Mouse (Mus musculus): ENCODE results near the gene Slc4a1.
A peak's percentile ranks its signal among the peaks of the same experiment; 100 is the strongest.
"Not testable (repeated sequence)": the region's sequence is repeated elsewhere in the genome, so short reads cannot be mapped to it uniquely, and the experiment has no call there.

Gene Slc4a1

GRCm38 (mm10) chr11:102366103-102366502 lies at the start of gene Slc4a1:
Gene Slc4a1 (minus strand): TSS chr11:102366203.
- DNase-seq (ENCODE audit: low spot score), result not testable (repeated sequence)

DNA sequence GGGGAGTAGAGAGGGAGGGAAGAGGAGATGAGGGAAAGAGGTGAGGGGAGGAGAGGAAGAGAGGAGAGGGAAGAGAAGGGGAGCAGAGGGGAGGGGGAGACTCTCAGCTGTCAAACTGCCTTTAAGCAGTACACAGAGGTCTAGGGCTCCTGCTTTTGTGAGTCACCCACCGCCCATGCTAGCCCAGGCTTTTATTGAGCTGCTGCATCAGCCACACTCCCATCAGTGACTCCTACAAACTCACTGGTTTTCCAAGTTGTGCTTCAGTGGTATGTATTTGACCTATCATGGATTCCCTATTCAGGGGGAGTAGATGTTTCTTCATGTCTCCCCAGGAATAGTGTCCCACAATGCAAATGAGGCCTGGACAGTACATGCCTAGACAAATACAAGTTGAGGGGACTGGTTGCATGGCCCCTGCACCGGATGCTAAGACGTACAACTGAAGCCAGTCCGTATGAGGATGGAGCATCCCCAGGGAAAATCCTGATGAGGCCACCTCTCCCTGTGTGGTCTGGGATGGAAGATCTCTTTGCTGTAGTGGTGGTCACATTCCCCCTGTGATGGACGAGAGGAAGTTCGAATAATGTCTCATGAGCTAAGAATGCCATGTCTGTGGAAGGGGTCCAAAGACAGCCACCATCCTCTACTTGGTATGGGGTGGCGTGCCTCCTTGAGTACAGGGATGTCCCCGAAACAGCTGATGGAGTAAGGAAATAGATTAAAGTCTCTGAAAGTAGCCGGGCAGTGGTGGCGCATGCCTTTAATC lies 49.2 kb upstream of the Slc4a1 start:
- no peak for DNase-seq (ENCODE audit: low spot score)

DNA sequence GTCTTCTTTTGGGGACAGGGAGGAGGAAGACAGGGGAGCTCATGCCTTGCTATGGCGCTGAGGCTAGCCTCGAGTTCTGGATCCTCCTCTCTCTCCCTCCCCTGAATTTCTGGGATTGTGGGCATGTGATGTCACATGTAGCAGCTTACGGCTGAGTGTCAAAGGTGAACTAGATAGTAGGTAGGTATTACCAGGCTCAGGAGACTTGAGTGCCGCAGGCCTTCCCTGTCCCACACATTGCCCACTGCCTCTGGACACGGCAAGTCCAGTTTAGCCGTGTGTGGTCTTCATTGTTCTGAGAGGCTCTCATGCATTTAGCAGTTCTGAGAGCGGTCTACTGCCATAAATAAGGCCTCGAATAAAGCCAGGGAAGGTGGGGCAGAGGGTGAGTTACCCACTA lies 47.1 kb upstream of the Slc4a1 start:
- DNase-seq (ENCODE audit: low spot score), result no peak

GRCm38 (mm10) chr11:102411704-102412103 lies 45.7 kb upstream of the Slc4a1 start:
- DNase-seq (ENCODE audit: low spot score), result peak; percentile 96

- DNase-seq (ENCODE audit: low spot score), result no peak
These were observed 45.1 kb upstream of the Slc4a1 start for GRCm38 (mm10) chr11:102411061-102411460.

DNA sequence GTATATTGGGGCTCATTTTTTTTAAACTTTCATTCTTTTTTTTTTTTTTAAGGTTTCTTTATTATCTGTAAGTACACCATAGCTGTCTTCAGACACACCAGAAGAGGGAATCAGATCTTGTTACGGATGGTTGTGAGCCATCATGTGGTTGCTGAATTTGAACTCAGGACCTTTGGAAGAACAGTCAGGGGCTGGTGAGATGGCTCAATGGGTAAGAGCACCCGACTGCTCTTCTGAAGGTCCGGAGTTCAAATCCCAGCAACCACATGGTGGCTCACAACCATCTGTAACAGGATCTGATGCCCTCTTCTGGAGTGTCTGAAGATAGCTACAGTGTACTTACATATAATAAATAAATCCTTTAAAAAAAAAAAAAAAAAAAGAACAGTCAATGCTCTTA lies 44.3 kb upstream of the Slc4a1 start:
- DNase-seq (ENCODE audit: low spot score), result not testable (repeated sequence)

- no peak for DNase-seq (ENCODE audit: low spot score)
These were observed 43.9 kb upstream of the Slc4a1 start for GRCm38 (mm10) chr11:102409795-102410330.

- DNase-seq (ENCODE audit: low spot score), result no peak
These were observed 43.1 kb upstream of the Slc4a1 start for GRCm38 (mm10) chr11:102408888-102409794.

GRCm38 (mm10) chr11:102408344-102408876 lies 42.4 kb upstream of the Slc4a1 start:
- peak; percentile 98 for DNase-seq (ENCODE audit: low spot score)

- no peak for DNase-seq (ENCODE audit: low spot score)
These were observed 41.8 kb upstream of the Slc4a1 start, which contains the start of gene Slc25a39 for GRCm38 (mm10) chr11:102407834-102408215. Gene Slc25a39 (minus strand): TSS chr11:102407946.

- peak; percentile 86 for DNase-seq (ENCODE audit: low spot score)
These were observed 41.2 kb upstream of the Slc4a1 start for GRCm38 (mm10) chr11:102406900-102407833.

DNA sequence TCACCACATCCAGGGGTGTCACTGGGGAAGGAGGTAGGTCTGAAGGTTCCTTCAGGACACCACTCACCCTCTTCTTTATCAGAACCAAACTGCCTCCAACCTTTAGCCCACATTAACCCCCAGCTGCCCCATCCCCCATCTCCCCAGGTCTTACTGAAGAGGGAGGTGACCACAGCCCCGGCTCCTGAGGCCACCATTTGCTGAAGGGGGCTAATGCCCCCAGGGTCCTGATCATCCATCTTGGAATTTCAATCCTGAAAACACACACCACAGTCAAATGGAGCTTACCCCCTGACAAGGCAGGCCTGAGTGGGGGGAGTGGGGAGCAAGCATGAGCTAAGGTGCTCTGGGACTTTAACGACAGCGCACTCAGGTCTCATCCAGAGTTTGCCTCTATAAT lies 40.4 kb upstream of the Slc4a1 start:
- no peak for DNase-seq (ENCODE audit: low spot score)

- DNase-seq (ENCODE audit: low spot score), result no peak
These were observed 39.7 kb upstream of the Slc4a1 start for GRCm38 (mm10) chr11:102405544-102406285.

- no peak for DNase-seq (ENCODE audit: low spot score)
These were observed 38.4 kb upstream of the Slc4a1 start for GRCm38 (mm10) chr11:102404161-102405010.

DNA sequence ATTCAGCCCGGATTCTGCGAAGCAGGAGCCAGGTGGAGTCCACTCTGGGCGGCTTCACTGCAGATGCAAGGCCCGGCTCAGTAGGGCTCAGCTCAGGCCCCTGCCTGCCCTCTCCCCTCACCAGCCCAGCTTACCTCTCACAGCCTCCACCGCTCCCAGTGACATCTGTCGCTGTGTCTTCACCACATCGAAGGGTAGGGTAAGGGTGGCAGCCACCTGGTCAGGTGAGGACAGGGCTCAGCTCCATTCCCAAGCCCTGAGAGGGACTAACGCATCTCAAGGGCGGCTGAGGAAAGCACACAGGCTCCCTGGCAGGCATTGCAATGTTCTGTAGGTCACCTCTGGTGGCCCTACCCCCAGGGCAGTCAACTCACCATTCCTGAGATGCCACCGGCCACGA lies 37.7 kb upstream of the Slc4a1 start:
- DNase-seq (ENCODE audit: low spot score), result no peak

- DNase-seq (ENCODE audit: low spot score), result no peak
These were observed 36.0 kb upstream of the Slc4a1 start for GRCm38 (mm10) chr11:102401898-102402500.

GRCm38 (mm10) chr11:102400513-102401084 lies 34.6 kb upstream of the Slc4a1 start:
- no peak for DNase-seq (ENCODE audit: low spot score)

- no peak for DNase-seq (ENCODE audit: low spot score)
These were observed 33.6 kb upstream of the Slc4a1 start for GRCm38 (mm10) chr11:102399610-102400072.

- DNase-seq (ENCODE audit: low spot score), result no peak
These were observed 33.1 kb upstream of the Slc4a1 start for GRCm38 (mm10) chr11:102399107-102399506.
